Mouse (Mus musculus): ENCODE measurements at regions not wholly inside any gene's neighbourhood (a gene's known extent, or its start where the extent isn't known, plus 50 kb on each side); places are given as distances from the start of the nearest gene placed in this dataset.
A peak's percentile ranks its signal among the peaks of the same experiment; 100 is the strongest.

DNA sequence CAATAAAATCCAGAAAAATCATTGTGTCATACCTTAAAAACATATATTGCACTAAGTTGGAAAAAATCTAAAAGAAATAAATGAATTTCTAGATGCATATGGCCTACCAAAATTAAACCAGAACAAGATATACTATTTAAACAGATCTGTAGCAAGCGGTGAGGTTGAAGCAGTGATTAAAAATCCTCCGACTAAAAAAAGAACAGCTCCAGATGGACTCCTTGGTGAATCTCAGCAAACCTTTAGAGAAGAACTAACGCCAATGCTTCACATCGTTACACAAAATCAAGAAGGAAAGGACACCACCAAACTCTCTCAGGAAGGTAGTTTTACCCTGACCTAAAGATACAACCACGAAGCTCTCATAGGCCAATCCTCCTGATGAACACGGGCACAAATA is 63.9 kb upstream of the Ptgfrn start:
- no peak for ATAC-seq
- 91% methylated on average over 6 of the region's 6 CpGs for WGBS

DNA sequence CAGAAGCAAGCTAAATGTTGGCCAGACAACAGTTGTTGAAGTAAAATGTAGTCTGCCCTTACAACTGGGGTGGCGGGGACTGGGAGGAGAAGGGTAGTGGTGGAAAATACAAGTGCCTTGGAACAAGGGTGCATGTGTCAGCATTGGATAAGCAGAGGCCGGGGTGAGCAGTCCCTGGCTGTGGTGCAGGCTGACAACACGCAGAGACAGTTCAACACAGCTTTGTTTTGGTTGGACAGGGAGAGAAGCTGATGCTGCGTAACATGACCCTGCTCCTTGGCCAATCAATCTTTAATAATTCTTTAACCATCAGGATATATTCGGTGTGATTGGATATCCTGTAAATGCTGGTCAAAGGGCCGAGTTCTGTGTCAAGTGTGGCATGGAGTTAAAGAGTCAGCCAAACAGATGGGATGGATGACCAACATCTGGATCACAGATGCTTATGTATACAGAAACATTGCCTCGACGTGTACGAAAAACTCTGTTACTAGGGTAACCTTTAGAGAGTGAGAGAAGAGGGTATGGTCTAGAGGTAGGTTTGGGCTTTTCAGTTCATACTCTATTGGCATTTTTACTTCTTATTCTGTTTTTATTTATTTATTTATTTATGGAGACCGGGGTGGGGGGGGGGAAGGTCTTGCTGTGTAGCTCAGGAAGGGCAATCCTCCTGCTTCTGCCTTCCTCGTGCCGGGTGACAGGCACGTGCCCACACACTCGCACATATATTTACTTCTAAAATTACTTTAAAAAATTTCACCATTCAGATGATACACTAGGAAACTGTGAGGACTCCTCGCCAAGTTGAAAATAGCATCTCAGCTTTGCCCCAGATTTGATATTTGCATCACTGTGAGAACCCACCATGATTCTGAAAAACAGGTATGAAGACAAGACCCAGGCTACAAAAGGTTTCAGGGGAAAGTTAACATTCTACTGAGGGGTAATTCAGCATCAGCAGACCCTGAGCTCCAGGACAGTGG is 60.2 kb upstream of the Ptgfrn start:
- no peak for ATAC-seq
- no peaks in the 10 kb centered on the region for H3K4me1 ChIP-seq (replicated peaks)
- no peaks in the 10 kb centered on the region for H3K27me3 ChIP-seq (replicated peaks)
- no peak overlapping the region for H3K27ac ChIP-seq
- H3K36me3 ChIP-seq = no peaks in the 10 kb centered on the region
- no peak overlapping the region for H3K4me3 ChIP-seq (replicated peaks)
- no peak overlapping the region for H3K4me2 ChIP-seq (replicated peaks)
- WGBS = 65% methylated on average over 15 of the region's 15 CpGs
- no peak overlapping the region for H3K9ac ChIP-seq
- H3K9me3 ChIP-seq = no peaks in the 10 kb centered on the region

More for the DNA sequence above, 63.9 kb upstream of the Ptgfrn start:
- Histone ChIP-seq H3K27ac (no peak overlapping the region), H3K27me3 (replicated peaks) (no peaks in the 10 kb centered on the region), H3K9me3 (no peaks in the 10 kb centered on the region), H3K36me3 (no peaks in the 10 kb centered on the region), H3K4me1 (replicated peaks) (no peaks in the 10 kb centered on the region), H3K4me3 (replicated peaks) (no peak overlapping the region), H3K4me2 (replicated peaks) (no peak overlapping the region), H3K9ac (no peak overlapping the region)

DNA sequence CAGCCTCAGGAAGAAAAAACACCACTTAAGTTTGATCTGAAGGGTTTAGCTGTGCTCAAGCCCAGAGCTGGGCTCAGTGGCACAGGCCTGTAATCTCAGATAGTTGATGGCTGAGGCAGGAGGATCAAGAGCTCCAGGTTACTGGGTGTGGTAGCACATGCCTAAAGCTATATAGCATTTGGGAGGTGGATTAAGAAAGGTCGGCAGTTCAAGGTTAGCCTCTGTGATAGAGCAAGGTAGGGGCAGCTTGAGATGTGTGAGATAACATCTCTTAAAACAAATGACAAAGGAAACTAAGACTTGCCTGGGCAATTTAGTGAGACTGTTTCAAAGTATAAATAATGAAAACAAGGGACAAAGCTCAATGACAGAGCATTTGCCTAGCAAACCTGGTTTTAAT is 56.9 kb upstream of the Ptgfrn start:
- H3K9ac ChIP-seq = no peak overlapping the region
- H3K9me3 ChIP-seq = no peaks in the 10 kb centered on the region
- H3K27me3 ChIP-seq (replicated peaks) = no peaks in the 10 kb centered on the region
- no peak overlapping the region for H3K4me3 ChIP-seq (replicated peaks)
- no peak overlapping the region for H3K27ac ChIP-seq
- H3K4me2 ChIP-seq (replicated peaks) = no peak overlapping the region
- no peaks in the 10 kb centered on the region for H3K36me3 ChIP-seq
- 78% methylated on average over 1 of the region's 1 CpGs for WGBS
- peaks cover 12% of the 10 kb centered on the region for H3K4me1 ChIP-seq (replicated peaks)
- no peak for ATAC-seq

DNA sequence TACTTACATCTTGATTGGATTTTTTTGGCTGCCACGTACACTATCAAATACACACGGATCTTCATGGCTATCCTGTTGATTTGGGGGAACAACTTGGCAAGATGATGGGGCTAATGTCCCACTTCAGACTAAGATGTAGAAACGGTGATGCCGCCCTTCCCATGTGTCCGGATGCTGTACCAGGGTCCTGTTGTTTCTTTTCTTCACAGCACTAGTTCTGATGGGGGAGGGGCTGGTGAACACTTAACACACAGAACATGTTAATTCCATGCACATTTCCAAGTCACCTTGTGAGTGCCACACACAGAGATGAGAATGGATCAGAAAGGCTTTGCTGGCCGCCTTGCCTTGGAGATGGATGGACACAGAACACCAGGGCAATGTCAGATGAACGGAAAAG is 56.5 kb upstream of the Ptgfrn start:
- Histone ChIP-seq H3K4me1 (replicated peaks) (peaks cover 16% of the 10 kb centered on the region), H3K4me3 (replicated peaks) (no peak overlapping the region), H3K27me3 (replicated peaks) (no peaks in the 10 kb centered on the region), H3K9ac (no peak overlapping the region), H3K9me3 (no peaks in the 10 kb centered on the region), H3K36me3 (no peaks in the 10 kb centered on the region), H3K4me2 (replicated peaks) (no peak overlapping the region), H3K27ac (no peak overlapping the region)
- no peak for ATAC-seq
- 95% methylated on average over 7 of the region's 7 CpGs for WGBS

DNA sequence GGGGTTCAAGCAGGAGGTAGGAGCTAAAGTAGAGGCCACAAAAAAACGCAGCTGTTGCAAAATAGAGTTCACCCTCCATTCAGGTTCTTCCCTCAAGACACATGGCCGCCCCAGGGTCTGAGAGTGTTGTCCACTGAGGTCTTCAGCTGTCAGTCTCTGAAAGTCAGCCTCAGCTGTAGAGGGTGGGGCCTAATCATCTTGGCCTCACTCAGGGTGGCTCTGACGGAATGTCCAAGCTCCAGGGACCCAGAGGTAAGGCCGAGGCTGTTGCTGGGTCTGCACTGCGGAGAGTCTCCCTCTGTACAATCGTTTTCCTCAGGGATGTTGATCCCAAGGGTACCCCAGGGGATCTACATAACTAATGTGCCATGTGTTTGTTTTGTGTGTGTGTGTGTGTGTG is 55.2 kb upstream of the Ptgfrn start:
- H3K4me2 ChIP-seq (replicated peaks) = no peak overlapping the region
- no peak overlapping the region for H3K4me3 ChIP-seq (replicated peaks)
- no peaks in the 10 kb centered on the region for H3K27me3 ChIP-seq (replicated peaks)
- ATAC-seq = peak; percentile 29; the same call in 1 of the 2 replicates
- H3K9me3 ChIP-seq = no peaks in the 10 kb centered on the region
- H3K27ac ChIP-seq = no peak overlapping the region
- no peaks in the 10 kb centered on the region for H3K36me3 ChIP-seq
- peaks cover 19% of the 10 kb centered on the region for H3K4me1 ChIP-seq (replicated peaks)
- 65% methylated on average over 6 of the region's 6 CpGs for WGBS
- H3K9ac ChIP-seq = no peak overlapping the region

DNA sequence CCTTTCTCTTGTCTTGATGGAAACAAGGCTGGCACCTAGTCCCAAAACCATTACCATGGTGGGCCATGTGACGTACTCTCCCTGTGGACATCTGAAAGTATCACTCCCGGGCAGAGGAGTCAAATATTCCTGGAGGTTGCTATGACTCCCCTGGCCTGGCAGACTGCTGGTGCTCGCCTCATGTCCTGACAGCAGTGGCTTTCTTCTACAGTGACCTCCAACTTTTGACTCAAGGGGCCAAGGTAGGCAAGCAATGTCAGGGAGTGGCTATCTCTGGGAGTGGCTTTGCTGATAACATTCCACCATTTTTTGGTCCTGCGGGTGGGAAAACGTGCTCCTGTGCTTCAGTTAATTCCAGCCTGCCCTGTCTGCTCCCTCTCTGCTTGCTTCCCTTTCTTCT is 54.7 kb upstream of the Ptgfrn start:
- H3K36me3 ChIP-seq = no peaks in the 10 kb centered on the region
- no peak overlapping the region for H3K9ac ChIP-seq
- H3K4me1 ChIP-seq (replicated peaks) = peaks cover 19% of the 10 kb centered on the region
- H3K4me2 ChIP-seq (replicated peaks) = no peak overlapping the region
- no peak overlapping the region for H3K27ac ChIP-seq
- 0 out of 2 replicates have a peak, but pooled peaks have one; percentile 21 for ATAC-seq
- 64% methylated on average over 5 of the region's 5 CpGs for WGBS
- H3K27me3 ChIP-seq (replicated peaks) = no peaks in the 10 kb centered on the region
- no peak overlapping the region for H3K4me3 ChIP-seq (replicated peaks)
- H3K9me3 ChIP-seq = no peaks in the 10 kb centered on the region

DNA sequence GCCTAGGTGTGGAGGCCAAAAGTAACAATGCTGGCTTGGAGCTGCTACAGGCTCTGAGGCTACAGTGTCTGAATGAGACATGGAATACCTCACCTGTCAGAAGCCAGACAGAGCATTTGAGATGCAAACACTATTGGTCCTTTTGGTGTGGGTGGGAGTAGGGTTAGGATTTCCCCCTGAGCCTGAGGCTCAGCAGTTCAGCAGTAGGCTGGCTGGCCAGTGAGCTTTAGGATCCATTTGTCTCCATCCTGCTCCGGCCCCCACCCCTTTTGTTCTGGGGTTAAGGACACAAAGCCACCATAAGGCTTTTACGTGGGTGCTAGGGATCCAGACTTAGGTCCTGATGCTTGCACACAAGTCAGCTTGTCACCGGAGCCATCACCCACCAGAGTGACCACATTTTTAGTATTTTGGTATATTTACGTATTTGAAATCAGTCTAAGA is 53.9 kb upstream of the Ptgfrn start:
- no peak for ATAC-seq
- WGBS = 69% methylated on average over 4 of the region's 4 CpGs
- H3K36me3 ChIP-seq = no peaks in the 10 kb centered on the region

DNA sequence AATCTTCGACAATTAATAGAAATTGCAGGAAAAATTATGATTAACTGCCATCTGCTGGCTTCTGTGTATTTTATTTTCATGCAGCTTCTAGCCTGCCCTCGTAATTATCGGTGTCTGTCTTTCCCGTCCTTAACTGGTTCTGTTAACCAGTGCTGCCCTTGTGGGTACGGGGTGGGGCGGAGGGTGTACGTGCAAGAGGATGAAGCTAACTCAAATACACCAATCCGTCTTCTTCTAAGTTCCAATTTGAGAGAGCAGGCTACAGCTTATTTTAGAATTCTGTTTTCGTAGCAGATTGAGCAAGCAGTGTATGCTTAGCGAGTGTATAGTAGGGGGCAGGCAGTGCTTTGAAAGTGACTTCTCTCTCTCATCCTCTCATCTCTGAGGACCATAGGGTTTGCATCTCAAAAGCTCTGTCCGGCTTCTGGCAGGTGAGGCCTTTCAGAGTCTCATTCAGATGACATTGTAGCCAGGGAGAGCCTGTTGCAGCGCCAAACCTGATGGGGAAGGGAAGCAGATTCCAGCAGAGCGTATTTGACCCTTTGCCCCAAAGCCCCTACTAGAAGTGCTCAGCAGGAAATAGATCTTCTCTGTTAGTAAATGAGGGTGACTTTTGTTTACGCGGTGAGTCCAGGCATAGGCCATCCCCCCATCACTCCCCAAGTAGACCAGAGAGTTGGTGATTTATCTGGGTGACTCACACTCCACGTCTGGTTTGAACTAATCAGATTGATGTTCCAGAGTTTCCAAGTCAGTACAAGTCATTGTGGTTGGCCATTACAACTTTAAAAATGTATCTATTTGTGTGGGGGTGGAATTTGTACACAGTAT is 53.3 kb upstream of the Ptgfrn start:
- no peaks in the 10 kb centered on the region for H3K9me3 ChIP-seq
- H3K27me3 ChIP-seq (replicated peaks) = no peaks in the 10 kb centered on the region
- H3K4me2 ChIP-seq (replicated peaks) = no peak overlapping the region
- no peak overlapping the region for H3K4me3 ChIP-seq (replicated peaks)
- no peak overlapping the region for H3K9ac ChIP-seq
- no peak for ATAC-seq
- H3K27ac ChIP-seq = no peak overlapping the region
- WGBS = 31% methylated on average over 16 of the region's 16 CpGs
- peaks cover 19% of the 10 kb centered on the region for H3K4me1 ChIP-seq (replicated peaks)
- H3K36me3 ChIP-seq = no peaks in the 10 kb centered on the region

More for the DNA sequence above, 53.9 kb upstream of the Ptgfrn start:
- H3K4me3 ChIP-seq (replicated peaks) = no peak overlapping the region
- no peaks in the 10 kb centered on the region for H3K9me3 ChIP-seq
- H3K27ac ChIP-seq = no peak overlapping the region
- no peak overlapping the region for H3K9ac ChIP-seq
- H3K27me3 ChIP-seq (replicated peaks) = no peaks in the 10 kb centered on the region
- H3K4me1 ChIP-seq (replicated peaks) = peaks cover 19% of the 10 kb centered on the region
- no peak overlapping the region for H3K4me2 ChIP-seq (replicated peaks)

DNA sequence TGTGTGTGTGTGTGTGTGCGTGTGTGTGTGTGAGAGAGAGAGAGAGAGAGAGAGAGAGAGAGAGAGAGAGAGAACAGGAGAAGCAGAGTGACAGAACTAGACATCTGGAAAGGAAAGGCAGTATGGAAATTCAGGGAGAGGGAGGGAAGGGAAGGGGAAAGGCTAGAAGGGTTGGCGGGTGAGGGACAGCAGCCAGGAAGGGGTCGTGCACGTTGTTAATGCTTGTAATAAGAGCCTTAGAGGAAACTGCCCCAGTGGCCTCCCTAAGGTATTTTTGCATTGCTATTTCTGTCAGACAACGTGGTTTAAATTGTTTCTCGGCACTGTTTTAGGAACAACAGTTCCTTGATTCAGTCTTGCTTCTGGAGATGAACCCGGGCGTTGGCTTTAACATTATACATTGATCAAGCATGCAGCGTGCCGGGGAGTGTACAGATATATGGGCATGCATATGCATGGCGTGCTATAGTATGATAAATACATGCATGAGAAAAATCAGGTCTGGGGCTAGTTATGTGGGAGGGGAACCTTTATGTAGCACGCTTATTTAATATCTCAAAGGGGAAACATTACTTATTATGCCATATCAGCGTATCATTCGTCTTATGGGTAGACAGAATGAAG is 52.6 kb upstream of the Ptgfrn start:
- peak overlapping the region; percentile 1; the same call in 1 of the 2 replicates for H3K4me2 ChIP-seq (replicated peaks)
- H3K4me1 ChIP-seq (replicated peaks) = peaks cover 19% of the 10 kb centered on the region
- no peak for ATAC-seq
- no peak overlapping the region for H3K27ac ChIP-seq
- H3K9ac ChIP-seq = no peak overlapping the region
- no peak overlapping the region for H3K4me3 ChIP-seq (replicated peaks)
- H3K36me3 ChIP-seq = no peaks in the 10 kb centered on the region
- 33% methylated on average over 14 of the region's 14 CpGs for WGBS
- H3K27me3 ChIP-seq (replicated peaks) = no peaks in the 10 kb centered on the region
- no peaks in the 10 kb centered on the region for H3K9me3 ChIP-seq

DNA sequence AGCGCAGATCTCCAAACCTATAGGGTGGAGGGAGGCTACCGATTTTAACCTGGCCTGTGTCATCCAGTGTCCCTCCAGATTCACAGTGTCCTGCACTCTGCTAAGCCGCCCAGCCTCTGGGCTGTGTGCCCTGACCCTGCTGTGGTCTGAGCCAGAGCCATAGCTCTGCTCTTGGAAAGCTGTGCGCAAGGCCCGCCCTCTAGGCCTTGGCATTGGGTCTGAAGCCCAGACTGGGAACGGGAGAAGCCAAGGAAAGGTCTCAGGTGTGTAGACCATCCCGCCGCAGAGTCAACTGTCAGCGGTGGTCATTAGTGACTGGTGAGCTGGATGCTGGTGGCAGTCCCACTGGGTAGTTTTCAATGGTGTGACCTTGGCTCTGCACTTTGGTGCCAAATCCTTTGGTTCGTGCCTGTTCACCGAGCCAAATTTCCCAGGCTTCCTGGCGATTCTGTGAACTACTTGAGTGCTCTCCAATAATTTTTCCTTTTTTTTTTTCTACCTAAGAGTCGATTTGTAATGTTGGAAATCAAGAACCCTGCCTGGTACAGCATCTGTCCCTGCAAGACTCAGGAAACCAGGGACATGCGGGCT is 52.0 kb upstream of the Ptgfrn start:
- WGBS = 51% methylated on average over 14 of the region's 14 CpGs
- H3K27me3 ChIP-seq (replicated peaks) = no peaks in the 10 kb centered on the region
- peak; percentile 37; the same call in 1 of the 2 replicates for ATAC-seq
- no peaks in the 10 kb centered on the region for H3K36me3 ChIP-seq
- peaks cover 19% of the 10 kb centered on the region for H3K4me1 ChIP-seq (replicated peaks)
- no peak overlapping the region for H3K27ac ChIP-seq
- no peaks in the 10 kb centered on the region for H3K9me3 ChIP-seq
- H3K4me3 ChIP-seq (replicated peaks) = no peak overlapping the region
- H3K4me2 ChIP-seq (replicated peaks) = peak overlapping the region; percentile 22; the same call in 1 of the 2 replicates
- H3K9ac ChIP-seq = no peak overlapping the region

DNA sequence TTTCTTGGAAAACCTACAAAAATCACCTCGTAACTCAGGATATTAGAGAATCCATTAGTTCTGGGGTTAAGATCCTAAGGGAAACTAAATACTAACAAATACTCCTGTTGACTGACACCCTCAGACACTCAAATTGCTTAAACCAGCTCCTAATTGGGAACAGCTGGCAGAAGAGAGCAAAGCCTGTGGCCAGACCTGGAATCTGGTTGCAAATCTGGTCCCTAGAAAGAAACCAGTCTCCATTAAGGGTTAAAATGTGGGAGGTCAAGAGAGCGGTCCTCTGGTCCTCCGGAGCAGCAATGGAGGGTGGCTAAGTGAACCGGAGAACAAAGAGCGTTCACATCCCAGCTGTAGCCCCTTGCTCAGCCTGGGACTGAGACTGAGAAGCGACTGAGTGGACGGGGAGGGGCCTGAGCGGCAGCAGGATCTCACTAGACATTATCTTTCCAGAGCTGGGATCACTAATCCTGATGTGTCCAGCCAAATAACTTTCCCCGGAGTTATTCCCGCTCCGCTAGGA is 51.4 kb upstream of the Ptgfrn start:
- H3K4me2 ChIP-seq (replicated peaks) = peak overlapping the region; percentile 22; the same call in 1 of the 2 replicates
- no peaks in the 10 kb centered on the region for H3K9me3 ChIP-seq
- no peaks in the 10 kb centered on the region for H3K36me3 ChIP-seq
- no peak overlapping the region for H3K27ac ChIP-seq
- 29% methylated on average over 11 of the region's 11 CpGs for WGBS
- H3K4me3 ChIP-seq (replicated peaks) = no peak overlapping the region
- peak; percentile 38; the same call in 1 of the 2 replicates for ATAC-seq
- no peak overlapping the region for H3K9ac ChIP-seq
- H3K4me1 ChIP-seq (replicated peaks) = peaks cover 19% of the 10 kb centered on the region
- no peaks in the 10 kb centered on the region for H3K27me3 ChIP-seq (replicated peaks)
